Mouse (Mus musculus): ENCODE data around the gene Chd6.

DNA sequence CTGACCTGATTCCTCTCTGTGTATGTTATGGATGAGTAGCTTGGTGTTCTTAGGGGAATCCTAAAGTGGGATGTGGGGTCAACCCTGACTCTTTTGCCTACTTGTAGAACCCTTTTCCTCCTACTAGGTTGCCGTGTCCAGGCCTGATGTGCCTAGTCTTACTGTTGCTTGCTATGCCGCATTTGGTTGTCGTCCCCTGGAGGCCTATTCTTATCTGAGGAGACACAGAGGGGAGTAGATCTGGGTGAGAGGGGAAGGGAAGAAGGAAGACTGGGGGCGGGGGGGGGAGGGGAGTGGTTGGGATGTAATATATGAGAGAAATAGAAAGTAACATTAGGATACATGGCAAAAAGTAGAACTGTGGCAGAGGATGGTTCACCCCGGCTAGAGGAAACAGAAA is 33.3 kb downstream of the Chd6 start:
- TF ChIP-seq FLI1 (IDR thresholded peaks at IDR 0.05; ENCODE audit: low read length) = no peak
- no peak for TF ChIP-seq GATA1 (IDR thresholded peaks at IDR 0.05; ENCODE audit: borderline replicate concordance, low read length)
